Mouse (Mus musculus) lung, embryonic 16.5 days (tissue): ENCODE data around the gene Abcb10. TPM values are rescaled to one million over a fixed set of nuclear protein-coding genes. Genes with fewer than 3 reads are reported as not detected.
"Not testable (repeated sequence)": the region's sequence is repeated elsewhere in the genome, so short reads cannot be mapped to it uniquely, and the experiment has no call there.

Experiments used
- ATAC-seq: fragments of 200-750 bp; cut with Nextera tagmentation; 2 replicates; pipeline ENCODE4 v1.8.0; 2017; ENCODE audit warnings: low read depth, mild to moderate bottlenecking, moderate library complexity
- H3K27ac ChIP-seq: fragments of 300-500 bp; sonication (generic); 2 replicates; pipeline ENCODE4 v1.5.1; 2014; ENCODE audit warnings: mild to moderate bottlenecking, control low read depth, low read length
- H3K27me3 ChIP-seq: fragments of 300-500 bp; sonication (generic); 2 replicates; pipeline ENCODE4 v1.6.1; 2014; ENCODE audit warnings: low read depth, low read length, mixed read lengths; ENCODE audit not compliant: control insufficient read depth, insufficient read depth
- H3K36me3 ChIP-seq: fragments of 300-500 bp; sonication (generic); 2 replicates; pipeline ENCODE4 v1.6.1; 2014; ENCODE audit warnings: low read length; ENCODE audit not compliant: control insufficient read depth, insufficient read depth
- H3K4me1 ChIP-seq: fragments of 300-500 bp; sonication (generic); replicated peaks from 2 replicates; pipeline ENCODE4 v1.6.1; 2014; ENCODE audit warnings: low read length, mixed read lengths; ENCODE audit not compliant: control insufficient read depth, insufficient read depth
- H3K4me2 ChIP-seq: fragments of 300-500 bp; sonication (generic); 2 replicates; pipeline ENCODE4 v1.6.1; 2014; ENCODE audit warnings: low read depth, low read length, control low read depth
- H3K4me3 ChIP-seq: fragments of 300-500 bp; sonication (generic); 2 replicates; pipeline ENCODE4 v1.5.1; 2014; ENCODE audit warnings: mild to moderate bottlenecking, low read length, control low read depth
- H3K9ac ChIP-seq: fragments of 300-500 bp; sonication (generic); 2 replicates; pipeline ENCODE4 v1.6.1; 2014; ENCODE audit warnings: low read length, control low read depth
- H3K9me3 ChIP-seq: fragments of 300-500 bp; sonication (generic); 2 replicates; pipeline ENCODE4 v1.6.1; 2016; ENCODE audit warnings: low read length; ENCODE audit not compliant: control insufficient read depth
- WGBS: fragments of 180-500 bp; shearing (Covaris S2); extraction: QIAGEN DNeasy Blood & Tissue Kit; methylation state at CpG from one replicate; pipeline ENCODE4 v1.1.7; 2014; 5-methylcytosine and 5-hydroxymethylcytosine counted together
- polyA plus RNA-seq: library from polyadenylated mRNA; unstranded; fragments of >200 nt; fragmentation: Nextera tagmentation; extraction: Ambion mirVana; gene quantifications from 2 replicates; pipeline ENCODE4 v1.2.1, GENCODE M21; 2015

Gene Abcb10
- polyA plus RNA-seq, result 13.8 and 14.3 TPM in 2 replicates

DNA sequence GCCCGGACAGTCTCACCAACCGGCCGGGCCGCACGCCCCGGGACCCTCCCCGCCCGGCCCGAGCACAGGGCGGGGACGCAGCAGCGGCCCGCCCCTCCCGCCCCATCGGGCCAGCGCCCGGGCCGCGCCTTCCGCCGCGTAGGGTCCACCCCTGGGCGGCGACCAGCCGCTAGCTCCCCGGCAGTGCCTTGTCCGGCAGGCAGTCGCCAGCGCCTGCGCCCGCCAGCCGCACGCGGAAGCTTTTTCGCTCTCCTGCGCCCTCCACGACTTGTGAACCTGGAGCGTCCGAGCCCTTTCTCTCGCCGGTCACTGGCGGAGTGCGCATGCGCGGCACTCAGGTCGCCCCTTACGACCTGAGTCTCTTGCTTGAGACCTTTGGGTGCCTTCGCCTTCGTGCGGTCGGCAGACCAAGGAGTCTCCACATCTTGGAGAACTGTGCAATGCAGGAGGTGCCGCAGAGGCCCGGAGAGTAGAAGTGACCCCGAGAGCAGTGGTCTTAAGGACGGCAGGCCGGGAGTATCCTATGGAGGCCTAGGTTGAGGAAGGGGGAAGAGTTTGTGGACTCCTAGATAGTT is at the start of gene Abcb10:
TSS of gene Abcb10 (minus strand) at position 297 of the 575 bp plus-strand sequence.
- peak within 1 kb of the TSS; percentile 89 for H3K9ac ChIP-seq
- no peaks in the 10 kb centered on the region for H3K9me3 ChIP-seq
- no peaks in the 10 kb centered on the region for H3K27me3 ChIP-seq
- WGBS, result 0% methylated on average over 45 of the region's 56 CpGs
- H3K4me1 ChIP-seq, result peaks cover 22% of the 10 kb centered on the region
- ATAC-seq, result peak; percentile 97
- H3K4me2 ChIP-seq, result peak within 1 kb of the TSS; percentile 94
- H3K36me3 ChIP-seq, result no peaks in the 10 kb centered on the region
- H3K27ac ChIP-seq, result peak within 1 kb of the TSS; percentile 95
- H3K4me3 ChIP-seq, result peak within 1 kb of the TSS; percentile 87

DNA sequence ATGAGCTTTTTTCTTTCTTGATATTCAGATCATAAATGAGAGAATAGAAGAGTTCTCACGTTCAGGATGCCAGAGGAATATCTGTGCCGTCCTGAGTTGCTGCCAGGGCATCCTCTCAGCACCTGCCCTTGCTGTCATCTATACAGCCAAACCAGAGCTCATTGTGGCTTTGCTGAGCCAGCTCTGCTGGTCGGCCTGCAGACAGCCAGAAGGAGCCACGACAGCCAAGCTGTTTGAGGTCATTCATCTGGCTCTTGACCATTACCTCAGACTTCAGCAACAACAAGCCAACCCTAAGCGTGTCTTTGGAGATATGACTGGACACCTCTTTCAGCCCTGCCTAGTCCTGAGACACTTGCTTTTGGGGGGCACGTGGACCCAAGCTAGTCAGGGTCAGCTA is 44.9 kb upstream of the Abcb10 start:
- no peak for ATAC-seq
- peaks cover 50% of the 10 kb centered on the region for H3K36me3 ChIP-seq
- no peak overlapping the region for H3K9ac ChIP-seq
- H3K4me1 ChIP-seq, result no peaks in the 10 kb centered on the region
- no peaks in the 10 kb centered on the region for H3K9me3 ChIP-seq
- 79% methylated on average over 6 of the region's 6 CpGs for WGBS
- H3K27ac ChIP-seq, result no peak overlapping the region
- no peaks in the 10 kb centered on the region for H3K27me3 ChIP-seq
- H3K4me2 ChIP-seq, result no peak overlapping the region
- H3K4me3 ChIP-seq, result no peak overlapping the region

DNA sequence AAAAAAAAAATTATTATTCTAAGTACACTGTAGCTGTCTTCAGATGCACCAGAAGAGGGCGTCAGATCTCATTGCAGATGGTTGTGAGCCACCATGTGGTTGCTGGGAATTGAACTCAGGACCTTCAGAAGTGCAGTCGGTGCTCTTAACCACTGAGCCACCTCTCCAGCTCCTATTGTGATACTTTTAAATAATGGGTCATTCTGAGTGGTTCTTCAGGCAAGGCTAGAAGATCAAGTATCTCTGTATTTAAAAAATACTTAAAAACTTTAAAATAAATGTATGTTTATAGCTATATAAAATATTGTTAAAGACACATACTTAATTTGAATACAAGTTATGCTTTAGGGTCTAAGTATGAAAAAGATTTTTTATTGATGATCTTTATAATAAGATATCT is 43.3 kb upstream of the Abcb10 start:
- not testable (repeated sequence) for H3K4me2 ChIP-seq, H3K9ac ChIP-seq, H3K4me1 ChIP-seq, H3K4me3 ChIP-seq, ATAC-seq, H3K27ac ChIP-seq, H3K27me3 ChIP-seq, H3K9me3 ChIP-seq
- WGBS, result 67% methylated on average over 2 of the region's 2 CpGs
- H3K36me3 ChIP-seq, result peaks cover 49% of the 10 kb centered on the region

DNA sequence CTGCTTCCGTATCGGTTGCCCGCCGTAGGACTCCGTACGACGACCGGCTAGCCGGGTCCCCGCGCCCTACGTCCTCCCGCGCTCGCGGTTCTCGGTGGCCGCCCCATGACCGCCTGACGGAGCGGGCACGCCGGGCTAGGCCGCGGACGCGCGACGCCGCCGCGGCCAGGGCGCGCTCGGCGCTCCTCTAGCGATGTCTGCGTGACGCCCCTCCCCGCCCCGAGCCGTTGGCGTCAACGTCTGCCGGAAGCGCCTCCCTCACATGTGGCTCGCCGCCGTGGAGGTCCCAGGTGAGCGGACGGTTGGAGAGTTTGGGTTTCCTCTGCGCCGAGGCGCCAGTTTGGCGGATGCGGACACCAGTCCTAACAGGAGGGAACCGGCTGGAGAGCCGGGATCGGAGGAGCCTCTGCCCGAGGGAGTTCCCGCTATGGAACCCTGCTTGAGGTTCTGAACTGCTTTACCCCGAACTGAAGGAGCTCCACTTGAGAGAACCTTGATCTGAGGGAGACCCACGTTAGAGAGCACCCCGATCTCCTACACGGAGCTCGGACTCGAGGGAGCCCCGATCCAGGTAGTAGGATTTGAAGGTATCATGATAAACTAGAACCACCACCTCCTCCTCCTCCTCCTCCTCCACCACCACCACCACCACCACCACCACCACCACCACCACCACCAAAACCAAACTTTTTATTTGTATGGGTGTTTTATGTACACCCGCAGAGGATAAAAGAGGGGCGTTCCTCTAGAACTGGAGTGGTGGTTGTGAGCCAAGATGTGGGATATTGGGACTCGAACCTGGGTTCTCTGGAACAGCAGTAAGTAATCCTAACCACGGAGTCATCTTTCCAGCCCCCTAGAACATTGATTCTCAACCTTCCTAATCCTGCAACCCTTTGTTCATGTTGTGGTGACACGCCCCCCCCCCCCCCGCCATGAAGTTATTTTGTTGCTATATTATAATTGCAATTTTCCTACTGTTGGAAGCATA is 38.6 kb upstream of the Abcb10 start, which contains the start of the genes Taf5l and Urb2:
TSS of gene Taf5l (minus strand) at position 161 of the 991 bp plus-strand sequence.
TSS of gene Urb2 (plus strand) at position 272 of the 991 bp plus-strand sequence.
- Histone ChIP-seq H3K36me3 (peaks cover 15% of the 10 kb centered on the region; the same call in 1 of the 2 replicates), H3K27ac (peak within 1 kb of the TSS; percentile 88), H3K9me3 (no peaks in the 10 kb centered on the region), H3K4me3 (peak within 1 kb of the TSS; percentile 89), H3K4me2 (peak within 1 kb of the TSS; percentile 83), H3K9ac (peak within 1 kb of the TSS; percentile 88), H3K4me1 (peaks cover 19% of the 10 kb centered on the region), H3K27me3 (no peaks in the 10 kb centered on the region)
- peak; percentile 93 for ATAC-seq
- under 1% methylated on average over 49 of the region's 74 CpGs for WGBS

DNA sequence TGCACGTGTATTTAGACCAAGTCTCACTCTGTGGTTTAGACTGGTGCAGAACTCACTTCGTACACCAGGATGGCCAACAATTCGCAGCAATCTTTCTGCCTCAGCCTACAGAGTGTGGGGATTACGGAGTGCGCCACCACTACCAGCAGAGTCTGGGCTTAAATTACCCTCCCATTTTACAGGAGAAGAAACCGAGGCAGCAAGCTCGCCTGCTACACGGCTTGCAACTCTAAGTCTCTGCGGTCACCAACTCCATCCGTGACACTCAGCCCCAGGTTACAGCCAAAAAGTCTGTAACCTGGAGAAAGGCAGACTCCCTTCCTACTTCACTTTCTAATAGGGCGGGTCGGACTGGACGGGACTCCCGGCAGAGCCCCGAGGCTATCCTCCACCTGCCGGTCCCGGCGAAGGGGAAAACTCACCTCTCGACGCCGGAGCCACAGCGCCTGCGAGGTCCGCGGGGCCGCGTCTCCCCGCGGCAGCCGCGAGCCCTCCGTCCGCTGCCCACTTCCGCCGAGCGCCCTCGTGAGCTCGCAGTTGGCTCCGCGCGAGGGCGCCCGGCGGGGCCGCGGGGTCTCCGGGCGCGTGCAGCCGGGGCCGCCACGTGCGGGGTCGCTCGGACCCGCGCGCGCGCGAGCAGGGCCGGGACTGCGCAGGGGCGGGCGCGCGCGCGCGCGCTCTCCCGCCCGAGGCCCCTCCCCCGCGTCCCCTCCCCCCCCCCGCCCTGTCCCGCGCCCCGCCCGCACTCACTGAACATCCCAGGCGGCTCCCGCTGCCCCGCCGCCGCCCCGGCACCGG is 37.7 kb upstream of the Abcb10 start:
- Histone ChIP-seq H3K36me3 (peaks cover 14% of the 10 kb centered on the region; the same call in 1 of the 2 replicates), H3K9me3 (no peaks in the 10 kb centered on the region), H3K4me2 (peak overlapping the region; percentile 83), H3K27ac (peak overlapping the region; percentile 88), H3K27me3 (no peaks in the 10 kb centered on the region), H3K4me1 (peaks cover 19% of the 10 kb centered on the region), H3K9ac (peak overlapping the region; percentile 88), H3K4me3 (peak overlapping the region; percentile 89)
- WGBS, result under 1% methylated on average over 56 of the region's 87 CpGs
- ATAC-seq, result peak; percentile 90

DNA sequence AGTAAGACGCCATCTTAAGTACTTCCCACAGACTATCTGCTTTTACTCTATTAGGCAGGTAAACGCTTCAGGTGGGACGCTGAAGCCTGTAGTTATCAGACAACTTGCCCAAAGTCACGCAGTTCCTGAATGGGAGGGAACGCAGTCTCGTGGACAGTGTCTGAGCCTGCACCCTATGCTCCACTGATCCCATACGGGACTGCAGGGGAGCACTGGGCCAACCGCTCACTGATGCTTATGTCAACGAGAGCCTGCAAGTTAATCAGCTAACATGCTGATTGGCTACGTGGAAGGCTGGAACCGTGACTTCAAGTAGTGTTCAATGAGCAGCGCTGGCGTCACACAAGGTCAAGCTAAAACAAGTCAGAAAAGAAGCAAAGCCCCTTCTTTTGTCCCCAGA is 36.9 kb upstream of the Abcb10 start:
- Histone ChIP-seq H3K9me3 (no peaks in the 10 kb centered on the region), H3K36me3 (peaks cover 7% of the 10 kb centered on the region; the same call in 1 of the 2 replicates), H3K27ac (no peak overlapping the region), H3K4me2 (peak overlapping the region; percentile 83), H3K27me3 (no peaks in the 10 kb centered on the region), H3K4me3 (peak overlapping the region; percentile 89), H3K4me1 (peaks cover 19% of the 10 kb centered on the region), H3K9ac (peak overlapping the region; percentile 88)
- no peak; the same call in 1 of the 2 replicates for ATAC-seq
- 17% methylated on average over 13 of the region's 13 CpGs for WGBS

DNA sequence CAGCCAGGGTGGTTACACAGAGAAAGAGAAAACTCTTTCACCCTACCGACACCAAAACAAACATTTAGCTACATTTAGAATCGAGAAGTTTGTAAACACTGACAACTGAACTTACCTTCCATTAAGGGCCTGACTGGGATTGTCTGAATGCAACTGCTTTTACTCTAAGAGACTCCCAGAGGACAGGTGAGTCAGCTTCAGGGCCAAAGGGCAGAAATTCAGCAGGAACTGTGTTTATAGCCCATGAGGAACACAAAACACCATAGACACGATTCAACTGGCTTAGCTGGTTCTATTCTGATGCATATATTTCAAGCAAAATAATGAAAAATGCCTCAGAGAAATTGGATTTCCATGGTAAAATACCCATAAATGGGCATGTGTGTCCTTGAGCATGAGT is 31.8 kb upstream of the Abcb10 start:
- H3K36me3 ChIP-seq, result no peaks in the 10 kb centered on the region
- no peak for ATAC-seq
- no peak overlapping the region for H3K4me3 ChIP-seq
- H3K27me3 ChIP-seq, result no peaks in the 10 kb centered on the region
- H3K9ac ChIP-seq, result no peak overlapping the region
- no peak overlapping the region for H3K27ac ChIP-seq
- H3K9me3 ChIP-seq, result no peaks in the 10 kb centered on the region
- peaks cover 6% of the 10 kb centered on the region for H3K4me1 ChIP-seq
- WGBS, result 48% methylated on average over 3 of the region's 3 CpGs
- H3K4me2 ChIP-seq, result no peak overlapping the region

DNA sequence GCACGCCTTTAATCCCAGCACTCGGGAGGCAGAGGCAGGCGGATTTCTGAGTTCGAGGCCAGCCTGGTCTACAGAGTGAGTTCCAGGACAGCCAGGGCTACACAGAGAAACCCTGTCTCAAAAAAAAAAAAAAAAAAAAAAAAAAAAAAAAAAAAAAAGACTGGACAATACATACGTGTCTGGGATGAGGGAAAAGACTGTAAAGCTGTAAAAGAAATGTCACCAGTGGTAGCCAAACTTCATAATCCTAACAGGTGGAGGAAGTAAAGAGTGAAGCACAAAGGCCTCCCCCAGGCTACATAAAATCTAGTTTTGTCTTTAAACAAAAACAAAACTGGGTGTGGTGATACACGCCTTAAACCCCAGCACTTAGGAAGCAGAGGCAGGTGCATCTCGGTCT is 31.4 kb upstream of the Abcb10 start:
- not testable (repeated sequence) for H3K4me2 ChIP-seq, H3K9me3 ChIP-seq, H3K9ac ChIP-seq, H3K4me3 ChIP-seq, H3K27ac ChIP-seq, H3K27me3 ChIP-seq, H3K36me3 ChIP-seq, ATAC-seq, H3K4me1 ChIP-seq
- 95% methylated on average over 7 of the region's 7 CpGs for WGBS
